Mouse (Mus musculus) frontal cortex, postnatal 25 days (tissue): ENCODE data around the gene Foxd3.
"Not testable (repeated sequence)": the region's sequence is repeated elsewhere in the genome, so short reads cannot be mapped to it uniquely, and the experiment has no call there.

Experiments
- DNase-seq, 2 experiments: peaks; one replicate each; pipeline ENCODE4 v3.0.0; 2022; ENCODE audit warnings: low spot score in 2 of 2

The Foxd3 gene

GRCm38 (mm10) chr4:99655937-99656604, at the start of gene Foxd3:
TSS of gene Foxd3 (plus strand) at chr4:99656299.
- no peak for DNase-seq

- no peak for DNase-seq
These were observed 43.9 kb upstream of the Foxd3 start for GRCm38 (mm10) chr4:99612156-99612555.

GRCm38 (mm10) chr4:99612609-99613350, 43.3 kb upstream of the Foxd3 start:
- DNase-seq, result no peak

- DNase-seq, result no peak
These were observed 29.9 kb upstream of the Foxd3 start for GRCm38 (mm10) chr4:99626047-99626844.

GRCm38 (mm10) chr4:99627057-99627456, 29.0 kb upstream of the Foxd3 start:
- no peak for DNase-seq

GRCm38 (mm10) chr4:99636038-99636437, 20.1 kb upstream of the Foxd3 start:
- DNase-seq, result no peak

GRCm38 (mm10) chr4:99636711-99637110, 19.4 kb upstream of the Foxd3 start:
- DNase-seq, result no peak

GRCm38 (mm10) chr4:99640619-99641018, 15.5 kb upstream of the Foxd3 start:
- DNase-seq, result not testable (repeated sequence)

GRCm38 (mm10) chr4:99641920-99642319, 14.2 kb upstream of the Foxd3 start:
- no peak for DNase-seq

- DNase-seq, result no peak
These were observed 10.5 kb upstream of the Foxd3 start for GRCm38 (mm10) chr4:99645560-99645959.

- no peak for DNase-seq
These were observed 5.8 kb upstream of the Foxd3 start for GRCm38 (mm10) chr4:99650088-99650944.

- no peak for DNase-seq
These were observed 5.0 kb upstream of the Foxd3 start for GRCm38 (mm10) chr4:99650945-99651690.

GRCm38 (mm10) chr4:99651823-99652450, 4.2 kb upstream of the Foxd3 start:
- no peak for DNase-seq

- DNase-seq, result no peak
These were observed 3.4 kb upstream of the Foxd3 start for GRCm38 (mm10) chr4:99652576-99653210.

- DNase-seq, result no peak
These were observed 2.9 kb upstream of the Foxd3 start for GRCm38 (mm10) chr4:99653216-99653607.

GRCm38 (mm10) chr4:99653608-99654221, 2.4 kb upstream of the Foxd3 start:
- no peak for DNase-seq

GRCm38 (mm10) chr4:99654621-99655296, 1.3 kb upstream of the Foxd3 start:
- no peak for DNase-seq

GRCm38 (mm10) chr4:99656605-99657429, 718 bp downstream of the Foxd3 start:
- DNase-seq, result no peak
